Mouse (Mus musculus) layer of hippocampus, adult 18-20 months (tissue): Measurements from ENCODE around the gene Cnga3. TPM values are rescaled to one million over a fixed set of nuclear protein-coding genes. Genes with fewer than 3 reads are reported as not detected.

Experiments
- DNase-seq, 2 experiments: peaks; one replicate each; pipeline ENCODE4 v3.0.0; 2022; ENCODE audit warnings: low spot score in 2 of 2
- long read RNA-seq: library from polyadenylated mRNA; stranded (forward); transcript quantifications from one replicate; pipeline ENCODE4 v2.0.0, GENCODE M21; 2021
- total RNA-seq, 2 experiments: library from RNA; stranded (reverse); gene quantifications; 2 replicates each; pipeline ENCODE4 v1.2.3; 2021

The Cnga3 gene
- total RNA-seq = 1 to 10 TPM in 1 of 2 experiments, under 1 TPM in 1; 0.38 to 1.5 TPM
- long read RNA-seq = 0 reads

DNA sequence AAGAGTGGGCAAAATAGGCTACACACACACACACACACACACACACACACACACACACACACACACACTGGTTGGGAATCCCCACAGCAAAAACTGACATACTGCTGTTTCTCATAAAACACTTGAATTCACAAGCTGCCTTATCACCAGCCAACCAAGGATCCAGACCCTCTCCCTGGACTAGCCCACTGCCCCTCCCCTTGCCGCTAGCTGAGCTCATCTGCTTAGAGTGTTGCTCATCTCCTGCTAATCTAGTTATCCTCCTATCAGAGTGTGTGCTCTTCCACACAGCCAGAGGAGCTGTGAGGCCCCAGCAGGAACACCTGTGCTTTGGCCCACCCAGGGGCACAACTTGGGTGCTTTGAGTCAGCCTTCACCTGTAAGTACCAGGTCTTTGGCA, at the start of gene Cnga3:
Cnga3 (plus strand) TSS at position 291 of the 400 bp plus-strand sequence.
- no peak for DNase-seq

DNA sequence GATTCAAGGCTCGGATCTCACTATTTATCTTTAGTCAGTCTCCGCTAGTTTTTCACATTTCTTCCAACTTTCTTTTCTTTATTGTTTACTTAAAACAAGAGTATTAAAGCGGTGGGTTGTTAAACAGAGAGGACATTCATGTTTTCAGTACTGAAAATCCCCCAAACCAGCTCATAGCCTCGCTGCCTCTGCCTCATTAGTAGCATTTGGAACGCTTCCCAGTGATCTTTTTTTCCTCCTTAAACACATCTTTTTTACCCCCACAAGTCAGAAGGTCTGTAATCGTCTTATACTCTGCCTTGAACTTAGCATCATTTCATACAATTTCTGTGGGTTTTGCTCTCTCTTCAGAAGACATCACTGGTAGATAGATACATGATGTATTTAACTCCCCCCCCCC, 48.2 kb upstream of the Cnga3 start:
- DNase-seq = no peak

DNA sequence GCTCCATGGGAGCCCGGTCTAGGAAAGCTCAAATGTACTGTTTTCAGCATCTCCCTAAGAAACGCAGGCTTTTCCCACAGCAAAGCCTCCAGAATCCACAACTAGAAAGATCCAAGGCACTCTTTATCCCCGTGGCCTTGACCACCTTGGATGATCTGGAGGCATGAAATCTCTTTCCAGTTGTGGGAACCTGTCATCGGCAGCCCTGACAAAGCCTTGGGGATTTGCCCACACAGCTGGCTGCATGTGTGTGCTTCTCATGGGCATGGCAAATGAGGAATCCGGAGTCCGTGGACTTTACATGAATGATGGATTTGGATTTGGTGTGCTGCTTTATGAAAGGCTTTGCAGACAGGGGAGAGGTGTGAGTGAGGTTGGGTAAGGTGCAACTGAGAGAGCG, 46.3 kb upstream of the Cnga3 start:
- no peak for DNase-seq

- no peak for DNase-seq
These were observed 36.4 kb upstream of the Cnga3 start for GRCm38 (mm10) chr1:37177874-37178273.

DNA sequence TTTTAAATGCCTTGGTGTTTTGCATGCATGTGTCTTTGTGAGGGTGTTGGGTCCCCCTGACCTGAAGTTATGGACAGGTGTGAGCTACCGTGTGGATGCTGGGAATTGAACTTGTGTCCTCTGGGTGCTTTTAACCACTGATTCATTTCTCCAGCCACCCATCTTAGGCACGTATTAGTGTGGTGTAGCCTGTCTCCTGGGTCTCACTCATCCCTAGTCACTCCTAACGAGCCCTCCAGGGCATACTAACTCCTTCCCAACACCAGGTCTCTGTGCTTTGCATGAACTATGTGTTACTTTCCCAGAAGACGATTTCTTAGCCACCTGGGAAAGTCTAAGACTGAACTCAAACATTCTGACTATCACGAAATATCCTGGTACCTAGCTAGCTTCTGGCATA, 34.4 kb upstream of the Cnga3 start:
- no peak for DNase-seq

GRCm38 (mm10) chr1:37187050-37187449, 27.2 kb upstream of the Cnga3 start:
- DNase-seq = no peak

DNA sequence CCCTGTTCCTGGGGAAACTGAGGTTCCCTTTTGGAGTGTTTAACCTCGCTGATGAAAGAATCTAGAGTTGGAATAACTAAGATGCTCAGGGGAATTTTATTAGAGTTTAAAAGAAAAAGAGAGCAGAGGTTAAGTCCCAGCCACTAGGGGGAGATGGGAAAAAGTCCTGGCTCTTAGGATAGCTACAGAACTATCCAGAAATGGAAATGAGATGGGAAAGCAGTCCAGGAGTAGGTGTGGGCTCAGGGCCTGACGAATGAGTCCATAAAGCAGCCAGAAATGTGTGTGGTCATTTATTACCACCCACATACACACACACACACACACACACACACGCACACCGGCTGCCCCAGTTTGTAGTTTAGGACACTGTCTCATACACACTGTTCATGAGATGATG, 19.6 kb upstream of the Cnga3 start:
- peak in 1 of 2 experiments; percentile 41 for DNase-seq

GRCm38 (mm10) chr1:37201406-37201805, 12.8 kb upstream of the Cnga3 start:
- DNase-seq = no peak

- peak; percentile 22 to 32 for DNase-seq
These were observed 6.5 kb upstream of the Cnga3 start for GRCm38 (mm10) chr1:37207743-37208142.

- DNase-seq = no peak
These were observed 1.9 kb upstream of the Cnga3 start for GRCm38 (mm10) chr1:37212375-37212774.

GRCm38 (mm10) chr1:37218386-37218785, 4.2 kb downstream of the Cnga3 start:
- no peak for DNase-seq

GRCm38 (mm10) chr1:37219593-37219992, 5.4 kb downstream of the Cnga3 start:
- DNase-seq = no peak

DNA sequence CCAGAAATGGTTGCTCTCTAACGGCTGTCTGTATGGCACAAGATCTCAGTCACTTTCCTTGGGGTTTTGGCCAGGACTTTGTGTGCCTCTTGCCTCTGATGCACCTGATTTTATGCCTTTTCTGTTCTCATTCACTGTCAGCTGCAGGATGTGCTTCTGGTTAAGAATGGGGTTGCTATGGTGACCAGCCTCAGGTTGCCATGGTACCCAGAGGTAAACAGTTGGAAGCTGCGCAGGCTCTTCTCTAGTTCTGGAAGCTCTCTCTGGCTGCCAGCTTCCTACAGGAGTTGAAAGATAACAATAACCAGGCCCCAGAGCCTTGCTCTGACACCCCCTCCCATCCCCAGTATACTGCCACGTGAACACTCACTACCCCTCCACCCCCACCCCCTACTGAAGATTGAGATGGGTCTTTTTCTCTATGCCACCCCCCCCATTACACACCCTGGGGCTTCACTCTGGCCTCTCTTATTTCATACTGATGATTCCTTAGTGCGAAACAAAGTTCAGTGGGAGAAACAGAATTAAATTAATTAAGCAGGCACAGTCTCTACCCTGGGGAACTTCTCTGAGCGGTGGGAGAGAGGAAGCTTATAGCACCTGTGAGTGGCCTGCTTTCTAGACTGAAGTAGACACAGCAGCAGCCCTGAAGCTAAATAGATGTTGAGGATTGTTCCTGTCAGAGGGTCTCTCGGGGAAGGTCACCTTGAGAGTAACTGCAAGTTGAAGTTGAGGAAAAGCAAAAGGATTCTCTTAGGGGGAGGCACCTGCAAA, 6.1 kb downstream of the Cnga3 start:
- peak; percentile 84 to 96 for DNase-seq

GRCm38 (mm10) chr1:37222002-37222401, 7.8 kb downstream of the Cnga3 start:
- no peak for DNase-seq

DNA sequence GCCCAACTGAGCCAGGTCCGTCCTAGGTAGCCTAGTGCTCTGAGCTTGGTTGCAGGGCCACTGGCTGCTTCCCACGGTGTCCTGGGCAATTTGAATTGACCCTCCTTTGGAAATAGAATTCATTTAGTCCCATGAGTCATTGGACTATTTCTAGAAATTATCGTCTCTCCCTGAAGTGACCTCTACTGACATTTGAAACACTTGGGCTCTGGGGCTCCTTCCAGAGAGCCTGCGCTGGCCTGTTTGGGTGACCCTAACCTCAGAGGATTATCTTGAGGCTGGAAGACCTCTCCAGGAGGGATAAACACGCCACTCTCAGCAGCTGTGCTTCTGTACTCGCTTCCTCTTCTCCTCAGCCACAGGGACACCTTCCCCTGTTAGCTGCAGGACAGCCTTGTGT, 16.2 kb downstream of the Cnga3 start:
- no peak for DNase-seq

- DNase-seq = peak in 1 of 2 experiments; percentile 62
These were observed 17.1 kb downstream of the Cnga3 start for GRCm38 (mm10) chr1:37231295-37231701.

DNA sequence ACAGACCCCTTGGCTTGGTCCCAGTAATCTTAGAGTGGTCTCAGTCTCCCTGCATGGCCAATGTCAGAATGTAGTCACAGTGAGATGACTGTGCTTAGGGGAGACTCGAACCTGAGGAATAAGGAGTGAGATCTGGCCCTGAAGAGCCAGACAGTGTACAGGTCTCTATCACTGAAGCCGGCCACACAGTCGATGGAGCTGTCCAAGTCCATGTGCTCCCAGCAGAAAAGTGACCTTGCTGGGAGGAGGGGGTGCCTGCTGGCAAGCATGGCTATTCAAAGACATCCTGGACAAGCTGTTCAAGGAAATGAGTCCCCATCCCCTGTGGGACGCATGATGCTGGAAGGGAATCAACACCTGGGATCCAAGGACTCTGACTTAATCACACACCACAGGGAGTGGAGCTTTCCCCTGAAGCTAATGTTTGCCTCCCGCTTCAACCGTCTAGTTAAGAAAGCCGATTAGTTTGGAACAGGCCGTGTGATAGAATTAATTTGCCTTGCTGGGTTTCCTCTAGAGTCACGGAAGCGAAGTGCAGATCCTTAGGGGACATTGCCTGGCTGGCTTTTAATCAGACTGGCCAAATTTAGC, 24.9 kb downstream of the Cnga3 start:
- no peak for DNase-seq

GRCm38 (mm10) chr1:37242253-37242652, 28.0 kb downstream of the Cnga3 start:
- no peak for DNase-seq

GRCm38 (mm10) chr1:37246476-37246875, 32.2 kb downstream of the Cnga3 start:
- DNase-seq = no peak

GRCm38 (mm10) chr1:37248406-37248805, 34.2 kb downstream of the Cnga3 start:
- DNase-seq = peak in 1 of 2 experiments; percentile 9

GRCm38 (mm10) chr1:37250643-37251310, 36.5 kb downstream of the Cnga3 start:
- peak; percentile 76 to 92 for DNase-seq

- DNase-seq = no peak
These were observed 44.2 kb downstream of the Cnga3 start for GRCm38 (mm10) chr1:37258443-37258842.
